Mouse (Mus musculus) lung, adult 2 months (tissue): ENCODE results near the gene Mnt.

Experiments used
- CTCF ChIP-seq: fragments of 200-500 bp; IDR thresholded peaks from 2 replicates; pipeline ENCODE4 v1.5.1; 2011; ENCODE audit warnings: mild to moderate bottlenecking, low read length, control low read depth; ENCODE audit not compliant: insufficient read depth
- POLR2A ChIP-seq: fragments of 200-500 bp; IDR thresholded peaks from 2 replicates; pipeline ENCODE4 v1.6.1; 2011; ENCODE audit warnings: low read depth, mild to moderate bottlenecking, control low read depth, low read length, borderline replicate concordance; ENCODE audit errors: extremely low read depth

DNA sequence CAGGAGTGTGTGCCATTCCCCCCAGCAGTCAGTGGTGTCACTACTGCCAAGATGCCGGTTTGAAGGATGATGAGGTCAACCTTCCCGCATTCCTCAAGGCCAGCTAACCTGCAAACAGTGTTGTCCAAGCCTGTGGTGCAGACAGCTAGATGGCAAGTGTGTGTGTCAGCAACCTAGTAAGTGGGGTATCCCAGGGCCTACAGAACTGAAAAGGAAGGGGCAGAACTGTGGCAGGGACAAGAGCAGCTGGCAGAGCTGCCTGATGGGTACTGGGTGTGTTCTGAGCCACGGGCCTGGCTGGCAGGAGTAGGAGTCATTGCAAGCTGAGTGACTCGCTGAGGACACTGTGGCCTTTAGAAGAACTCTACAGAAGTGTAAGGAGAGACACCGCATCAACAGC, 31.4 kb downstream of the Mnt start:
- no peak for TF ChIP-seq POLR2A
- TF ChIP-seq CTCF = no peak
